Mouse (Mus musculus) left cerebral cortex, postnatal 10 days (tissue): ENCODE results near the gene Upp2. TPM values are rescaled to one million over a fixed set of nuclear protein-coding genes. Genes with fewer than 3 reads are reported as not detected.

Experiments used
- DNase-seq, 2 experiments: peaks; one replicate each; pipeline ENCODE4 v3.0.0; 2021 to 2022; ENCODE audit warnings: low spot score in 2 of 2, mixed read lengths in 1 of 2; ENCODE audit errors: extremely low spot score in 1 of 2
- intact Hi-C: fragments of 180-260 bp; cut with DNase I; formaldehyde crosslinking; loops from one replicate; pipeline ENCODE4 v1.15.1; 2025
- total RNA-seq, 2 experiments: library from RNA; stranded (reverse); gene quantifications; 2 replicates each; pipeline ENCODE4 v1.2.3; 2021

Upp2 gene
- total RNA-seq, 2 experiments from 2014 or later: 16.6 TPM

- intact Hi-C loops: loop anchor here (10.0 kb wide), 1 partner anchor 720 kb away; no protein-coding TSS in a partner anchor
- DNase-seq: no peak
These were observed 137.5 kb downstream of the Upp2 start for GRCm38 (mm10) chr2:58704576-58704975.

DNA sequence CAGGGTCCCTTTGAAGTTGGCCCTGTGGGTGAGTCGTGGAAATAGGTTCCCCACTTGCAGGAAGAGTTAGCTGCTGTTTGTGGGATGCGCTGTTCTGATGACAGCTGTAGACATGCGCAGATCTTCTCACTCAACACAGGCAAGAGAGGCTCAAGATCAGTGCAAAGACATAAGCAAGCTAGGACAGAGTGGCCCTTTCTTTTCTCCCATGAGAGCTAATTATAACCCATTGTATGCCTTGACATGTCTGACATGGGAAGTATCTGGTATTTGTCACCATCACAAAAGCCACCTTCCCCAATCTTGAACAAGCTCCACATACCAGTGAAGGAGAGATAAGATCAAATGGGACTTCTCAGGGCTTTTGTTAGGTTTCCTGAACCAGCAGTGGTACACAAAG is 140.6 kb downstream of the Upp2 start:
- intact Hi-C loops: loop anchor here (10.0 kb wide), 1 partner anchor 717 kb away; no protein-coding TSS in a partner anchor

GRCm38 (mm10) chr2:58710234-58710633 is 143.1 kb downstream of the Upp2 start:
- no peak for DNase-seq
- intact Hi-C loops: no loop called here

More for the DNA sequence above, 140.6 kb downstream of the Upp2 start:
- DNase-seq: no peak

DNA sequence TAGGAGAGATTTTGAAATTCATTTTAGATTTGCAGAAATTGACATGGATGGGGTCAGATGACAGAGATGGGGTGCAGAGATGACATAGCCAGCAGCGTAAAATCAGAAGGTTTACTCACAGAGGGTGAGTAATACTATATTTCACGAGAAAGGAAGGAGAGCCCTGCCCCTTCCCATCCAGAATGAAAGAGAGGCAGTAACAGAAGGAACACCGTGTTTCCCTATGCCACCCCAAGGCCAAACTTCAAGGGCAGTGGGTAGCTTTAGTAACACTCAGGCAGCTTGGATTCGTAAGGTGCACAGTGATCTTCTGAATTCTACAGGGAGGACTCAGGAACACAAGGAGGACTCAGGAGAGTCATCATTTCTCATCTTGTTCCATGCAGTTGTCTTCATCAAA is 144.0 kb downstream of the Upp2 start:
- DNase-seq: no peak
- intact Hi-C loops: no loop called here

DNA sequence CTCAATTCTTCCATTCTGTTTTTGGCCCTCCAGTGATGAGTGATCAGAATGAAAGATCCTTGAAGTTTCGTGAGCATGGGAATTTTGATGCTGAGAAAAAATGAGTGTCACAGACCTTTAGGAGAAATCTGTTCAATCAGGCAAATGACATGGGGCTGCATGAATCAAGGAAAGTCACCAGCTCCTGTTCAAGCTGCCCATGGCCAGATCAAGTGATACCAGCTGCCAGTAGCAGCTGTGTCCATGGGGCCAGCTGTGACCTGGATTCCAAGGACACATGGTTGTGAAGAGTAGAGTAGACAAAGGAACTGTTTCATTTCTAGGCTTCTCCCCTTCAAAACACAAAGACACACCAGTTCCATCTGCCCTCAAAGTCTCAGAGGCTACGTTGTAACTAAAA is 144.4 kb downstream of the Upp2 start:
- no peak for DNase-seq
- intact Hi-C loops: no loop called here

GRCm38 (mm10) chr2:58711935-58712334 is 144.8 kb downstream of the Upp2 start:
- intact Hi-C loops: no loop called here
- peak; percentile 15 to 61 for DNase-seq

- intact Hi-C loops: no loop called here
- DNase-seq: no peak
These were observed 150.8 kb downstream of the Upp2 start for GRCm38 (mm10) chr2:58717898-58718297.

GRCm38 (mm10) chr2:58737192-58737820 is 170.2 kb downstream of the Upp2 start:
- intact Hi-C loops: loop anchor here (5.0 kb wide), 2 partner anchors 685 to 700 kb away; no protein-coding TSS in a partner anchor
- DNase-seq: no peak

DNA sequence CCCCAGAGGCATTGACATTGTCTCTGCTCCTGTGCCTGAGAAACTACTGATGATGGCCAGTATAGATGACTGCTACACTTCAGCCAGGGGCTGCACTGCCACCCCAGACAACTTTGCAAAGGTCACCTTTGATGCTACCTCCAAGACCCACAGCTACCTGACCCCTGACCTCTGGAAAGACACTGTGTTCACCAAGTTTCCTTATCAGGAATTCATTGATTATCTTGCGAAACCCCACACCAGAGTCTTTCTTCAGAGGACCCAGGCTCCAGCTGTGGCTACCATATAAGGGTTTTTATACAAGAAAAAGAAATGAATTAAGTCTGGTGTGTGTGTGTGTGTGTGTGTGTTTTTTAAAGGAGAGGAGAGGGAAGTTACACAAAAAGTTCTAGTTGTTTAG is 174.1 kb downstream of the Upp2 start:
- intact Hi-C loops: no loop called here
- DNase-seq: no peak

DNA sequence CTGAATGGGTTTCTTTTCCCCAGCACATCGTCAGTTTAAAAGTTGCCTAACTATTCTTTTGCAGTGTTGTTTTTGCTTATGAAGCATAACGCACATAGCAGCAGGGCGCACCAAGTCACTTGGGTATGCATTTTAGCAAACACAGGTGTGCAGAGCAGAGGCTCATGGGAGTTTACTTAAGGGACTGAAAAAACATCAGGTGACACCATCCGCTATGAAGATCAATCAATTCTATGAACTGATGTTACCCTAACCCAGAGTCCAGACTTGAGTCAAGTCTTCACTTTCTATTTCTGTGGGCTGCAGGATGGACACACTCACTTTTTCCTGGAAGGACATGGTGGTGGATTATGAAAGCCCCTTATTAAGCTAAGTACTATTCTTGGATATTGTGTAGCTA is 174.9 kb downstream of the Upp2 start:
- intact Hi-C loops: no loop called here
- no peak for DNase-seq

GRCm38 (mm10) chr2:58743446-58743845 is 176.3 kb downstream of the Upp2 start:
- intact Hi-C loops: no loop called here
- no peak for DNase-seq

DNA sequence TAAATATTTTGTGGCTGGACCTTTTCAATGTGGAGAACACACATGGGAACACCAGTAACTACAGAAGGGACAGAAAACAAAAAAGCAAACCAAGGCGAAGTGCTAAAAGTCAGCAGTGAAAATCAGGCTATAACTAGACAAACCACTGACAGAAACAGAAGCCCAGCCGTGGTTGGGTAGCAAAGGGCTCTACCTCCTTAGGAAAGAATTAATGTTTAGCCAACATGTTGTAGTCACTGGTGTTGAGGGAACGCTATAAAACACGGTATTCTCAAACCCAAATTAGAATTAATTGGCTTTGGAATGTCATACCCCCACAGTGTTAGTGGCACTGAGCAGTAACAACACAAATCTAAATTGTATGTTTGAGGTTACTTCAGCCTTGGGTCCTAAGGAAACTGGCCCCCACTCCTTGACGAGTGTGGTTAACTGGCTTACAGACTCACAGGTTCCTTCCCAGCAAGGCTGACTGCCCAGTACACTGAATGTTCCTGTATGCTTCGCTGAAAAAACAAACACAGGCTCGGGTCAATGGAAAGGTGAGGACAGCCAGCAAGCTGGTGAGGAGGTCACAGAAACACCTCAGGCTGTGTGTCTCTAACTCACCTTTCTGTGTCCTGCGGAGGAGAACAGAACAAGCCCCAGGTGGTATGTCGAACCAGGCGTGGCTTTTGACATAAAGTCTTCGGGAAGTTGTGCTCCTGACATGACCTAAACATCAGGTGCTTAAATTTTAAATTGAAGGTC is 180.6 kb downstream of the Upp2 start:
- no peak for DNase-seq
- intact Hi-C loops: no loop called here

- intact Hi-C loops: no loop called here
These were observed 181.2 kb downstream of the Upp2 start for GRCm38 (mm10) chr2:58748296-58748695.

DNA sequence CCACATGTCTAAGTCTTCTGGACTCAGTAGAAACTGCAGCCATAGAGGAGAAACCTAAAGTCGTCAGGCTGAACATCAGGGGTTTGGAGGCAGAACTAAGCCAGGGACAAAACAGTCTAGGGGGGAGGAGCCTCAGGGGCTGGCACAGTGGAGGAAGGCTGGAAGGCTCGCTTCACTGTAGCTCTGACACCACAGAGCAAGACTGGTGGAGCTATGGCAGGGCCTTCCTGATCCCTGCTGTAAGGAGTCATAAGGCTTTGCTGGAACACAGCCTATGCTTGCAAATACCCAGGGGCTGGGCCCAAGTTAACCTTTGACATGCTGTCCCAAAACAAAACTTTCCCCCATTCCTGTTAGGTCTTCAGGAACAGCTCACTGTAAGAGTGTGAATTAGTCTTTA is 185.8 kb downstream of the Upp2 start:
- no peak for DNase-seq
- intact Hi-C loops: no loop called here

More at GRCm38 (mm10) chr2:58748296-58748695, 181.2 kb downstream of the Upp2 start:
- no peak for DNase-seq

GRCm38 (mm10) chr2:58754736-58755135 is 187.6 kb downstream of the Upp2 start:
- no peak for DNase-seq
- intact Hi-C loops: no loop called here

DNA sequence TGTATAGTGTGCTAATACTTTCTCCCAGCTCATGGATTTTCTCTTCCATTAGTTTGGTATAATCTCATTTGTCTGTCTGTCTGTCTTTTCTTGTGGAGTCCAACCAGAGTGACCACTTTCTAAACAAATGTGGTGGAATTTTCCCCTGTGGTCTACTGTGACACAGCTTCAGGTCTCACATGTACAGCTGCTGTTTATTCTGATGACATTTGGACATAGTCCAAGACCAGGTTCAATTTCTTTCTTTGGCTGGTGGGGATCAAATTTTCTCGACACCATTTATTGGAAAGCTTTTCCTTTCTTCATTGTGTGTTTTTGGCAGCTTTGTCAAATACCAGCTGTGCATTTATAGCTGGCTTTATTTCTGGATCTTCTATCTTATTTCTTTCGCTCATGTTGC is 191.0 kb downstream of the Upp2 start:
- intact Hi-C loops: no loop called here
- no peak for DNase-seq

DNA sequence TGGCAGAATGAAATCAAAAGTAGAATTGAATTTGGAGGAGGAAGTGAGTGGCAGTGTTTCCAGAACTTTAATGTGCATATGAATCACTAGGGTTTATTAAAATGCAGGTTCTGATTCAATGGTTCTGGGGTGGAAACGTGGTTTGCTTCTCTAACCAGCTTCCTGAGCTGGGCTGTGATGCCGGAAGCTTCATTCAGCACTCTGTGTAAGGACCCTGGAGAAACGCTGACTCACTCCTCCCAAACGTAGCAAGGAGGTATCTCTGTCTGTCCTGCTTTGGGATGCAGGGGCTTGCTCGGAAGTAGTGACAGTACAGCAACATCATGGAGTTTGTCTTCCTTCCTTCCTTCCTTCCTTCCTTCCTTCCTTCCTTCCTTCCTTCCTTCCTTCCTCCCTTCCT is 192.6 kb downstream of the Upp2 start:
- no peak for DNase-seq
- intact Hi-C loops: no loop called here

- intact Hi-C loops: no loop called here
- DNase-seq: peak in 1 of 2 experiments; percentile 28
These were observed 198.0 kb downstream of the Upp2 start for GRCm38 (mm10) chr2:58765141-58765540.

DNA sequence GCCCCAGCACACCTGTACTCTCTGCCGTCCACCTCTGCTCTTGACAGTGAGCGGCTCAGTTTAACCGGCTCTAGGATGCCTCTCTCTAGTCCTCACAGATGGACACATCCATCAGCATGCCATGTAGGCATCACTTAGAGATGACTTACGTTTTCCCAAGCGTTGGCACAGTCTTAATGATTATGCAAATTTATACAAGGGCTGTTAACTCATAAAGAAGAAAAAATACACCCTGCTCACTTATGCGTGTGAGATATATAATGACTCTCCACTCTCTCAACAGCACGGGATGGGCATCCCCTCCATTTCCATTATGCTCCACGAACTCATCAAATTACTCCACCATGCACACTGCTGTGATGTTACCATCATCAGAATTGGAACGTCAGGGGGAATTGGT is 206.7 kb downstream of the Upp2 start:
- no peak for DNase-seq
- intact Hi-C loops: no loop called here

DNA sequence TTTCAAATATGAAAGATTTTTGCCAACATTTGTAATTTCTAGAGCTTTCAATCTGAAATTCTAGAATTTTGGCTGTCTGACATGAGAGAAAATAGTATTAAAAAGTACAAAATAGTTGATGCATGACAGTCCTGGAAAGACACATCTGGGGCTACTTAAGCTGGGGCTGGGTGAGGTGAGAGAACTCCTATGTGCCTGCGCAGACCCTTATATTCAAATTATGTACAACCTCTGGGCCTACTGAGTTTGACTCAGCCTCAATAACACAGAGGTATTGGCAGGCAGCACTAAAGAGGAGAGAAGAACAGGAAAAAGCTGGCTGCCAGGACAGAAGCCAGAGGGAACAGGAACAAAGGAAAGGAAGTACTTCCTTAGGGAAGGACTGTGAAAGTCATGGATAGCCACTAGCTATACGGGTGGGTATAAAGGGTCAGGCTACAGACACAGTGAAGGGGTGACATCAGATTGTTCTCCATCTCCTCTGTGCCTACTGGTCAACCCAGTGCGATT is 211.9 kb downstream of the Upp2 start:
- DNase-seq: no peak
- intact Hi-C loops: no loop called here
